Mouse (Mus musculus) kidney, adult 2 months (tissue): Measurements from ENCODE around the gene Soga1. TPM values are rescaled to one million over a fixed set of nuclear protein-coding genes. Genes with fewer than 3 reads are reported as not detected.

Experiments
- DNase-seq: peaks from one replicate; pipeline ENCODE4 v3.0.0; 2021
- H3K27ac ChIP-seq: fragments of 200-500 bp; 2 replicates; pipeline ENCODE4 v1.5.1; 2012; ENCODE audit warnings: low read depth, low read length, control low read depth, inconsistent platforms; ENCODE audit not compliant: insufficient read depth
- H3K27me3 ChIP-seq: fragments of 200-500 bp; replicated peaks from 2 replicates; pipeline ENCODE4 v1.6.1; 2012; ENCODE audit warnings: mild to moderate bottlenecking, moderate library complexity, low read length, inconsistent platforms; ENCODE audit not compliant: control insufficient read depth, insufficient read depth
- H3K36me3 ChIP-seq: fragments of 200-500 bp; 2 replicates; pipeline ENCODE4 v1.6.1; 2012; ENCODE audit warnings: mild to moderate bottlenecking, moderate library complexity, low read length, inconsistent platforms; ENCODE audit not compliant: control insufficient read depth, insufficient read depth
- H3K4me1 ChIP-seq: fragments of 200-500 bp; 2 replicates; pipeline ENCODE4 v1.6.1; 2011; ENCODE audit warnings: low read length; ENCODE audit not compliant: control insufficient read depth, insufficient read depth
- H3K4me3 ChIP-seq: fragments of 200-500 bp; 2 replicates; pipeline ENCODE4 v1.5.1; 2011; ENCODE audit warnings: mild to moderate bottlenecking, low read depth, low read length, control low read depth; ENCODE audit not compliant: insufficient read depth
- CTCF ChIP-seq: fragments of 200-500 bp; conservative IDR thresholded peaks from 2 replicates; pipeline ENCODE4 v1.5.1; 2011; ENCODE audit warnings: low read depth, mild to moderate bottlenecking, control low read depth, low read length, moderate library complexity, mixed read lengths; ENCODE audit not compliant: insufficient read depth, insufficient read length
- POLR2A ChIP-seq: fragments of 200-500 bp; IDR thresholded peaks from one replicate; pipeline ENCODE4 v1.6.1; 2011; ENCODE audit warnings: low read depth, low read length, control low read depth
- whole genome bisulfite sequencing: fragments of 180-500 bp; shearing (Covaris S2); methylation state at CpG from one replicate; pipeline ENCODE4 v1.1.7; 2018; 5-methylcytosine and 5-hydroxymethylcytosine counted together
- polyA plus RNA-seq: library from polyadenylated mRNA; depleted of rRNA; stranded (reverse); fragments of >200 nt; gene quantifications from 2 replicates; pipeline ENCODE4 v1.2.3, GENCODE M21; 2012

Gene Soga1
- polyA plus RNA-seq, 1 experiment: 5.4 TPM

DNA sequence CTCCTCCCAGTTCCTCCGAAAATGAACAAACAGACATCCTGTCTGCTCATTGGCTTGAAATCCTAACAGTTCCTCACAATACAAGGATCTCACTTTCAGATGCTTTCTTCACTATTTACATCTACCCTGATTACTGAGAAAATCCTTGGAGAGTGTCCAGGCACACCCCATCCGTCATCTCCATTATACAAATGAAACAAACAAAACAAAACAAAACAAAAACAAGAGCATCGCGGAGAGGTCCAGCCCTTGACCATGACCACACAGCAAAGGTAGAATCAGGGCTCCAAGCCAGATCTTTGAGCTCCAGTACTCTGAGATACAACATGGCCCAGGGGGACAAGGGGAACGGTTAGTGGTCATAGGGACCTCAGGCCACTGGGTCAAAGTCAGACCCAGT, 4.3 kb downstream of the Soga1 start:
- no peaks in the 10 kb centered on the region for H3K36me3 ChIP-seq
- DNase-seq: peak; percentile 46
- 57% methylated on average over 5 of the region's 5 CpGs for WGBS
- H3K4me3 ChIP-seq: no peak overlapping the region
- no peaks in the 10 kb centered on the region for H3K27me3 ChIP-seq
- no peak for TF ChIP-seq CTCF
- TF ChIP-seq POLR2A: no peak
- peaks cover 16% of the 10 kb centered on the region for H3K4me1 ChIP-seq
- H3K27ac ChIP-seq: no peak overlapping the region

DNA sequence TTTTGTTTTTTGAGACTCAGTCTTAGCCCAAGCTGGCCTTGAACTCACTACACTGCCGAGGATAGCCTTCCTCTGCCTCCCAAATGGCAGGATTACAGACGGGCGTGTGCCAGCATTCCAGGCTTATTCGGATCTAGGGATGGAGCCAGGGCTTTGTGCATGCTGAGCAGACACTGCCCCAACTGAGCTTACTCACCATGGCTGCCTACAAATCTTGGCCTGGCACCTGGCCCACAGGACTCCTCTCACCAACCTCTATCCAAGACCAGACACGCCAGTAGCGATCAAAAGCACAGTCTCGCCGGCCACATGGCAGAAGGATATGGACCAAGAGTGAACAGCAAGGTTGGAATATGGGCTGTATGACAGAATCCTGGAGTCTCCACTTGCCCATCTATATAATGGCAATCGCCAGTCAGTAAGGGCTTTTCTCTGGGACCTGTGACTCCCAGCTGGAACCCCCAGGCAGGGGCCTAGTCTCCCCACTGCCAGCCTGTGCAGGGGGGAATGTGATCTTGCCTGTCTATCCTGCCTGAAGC, 4.8 kb downstream of the Soga1 start:
- Histone ChIP-seq H3K27me3 (no peaks in the 10 kb centered on the region), H3K27ac (no peak overlapping the region), H3K36me3 (no peaks in the 10 kb centered on the region), H3K4me3 (no peak overlapping the region), H3K4me1 (peaks cover 21% of the 10 kb centered on the region)
- TF ChIP-seq CTCF (no peak), POLR2A (no peak)
- 73% methylated on average over 9 of the region's 9 CpGs for whole genome bisulfite sequencing
- DNase-seq: no peak

DNA sequence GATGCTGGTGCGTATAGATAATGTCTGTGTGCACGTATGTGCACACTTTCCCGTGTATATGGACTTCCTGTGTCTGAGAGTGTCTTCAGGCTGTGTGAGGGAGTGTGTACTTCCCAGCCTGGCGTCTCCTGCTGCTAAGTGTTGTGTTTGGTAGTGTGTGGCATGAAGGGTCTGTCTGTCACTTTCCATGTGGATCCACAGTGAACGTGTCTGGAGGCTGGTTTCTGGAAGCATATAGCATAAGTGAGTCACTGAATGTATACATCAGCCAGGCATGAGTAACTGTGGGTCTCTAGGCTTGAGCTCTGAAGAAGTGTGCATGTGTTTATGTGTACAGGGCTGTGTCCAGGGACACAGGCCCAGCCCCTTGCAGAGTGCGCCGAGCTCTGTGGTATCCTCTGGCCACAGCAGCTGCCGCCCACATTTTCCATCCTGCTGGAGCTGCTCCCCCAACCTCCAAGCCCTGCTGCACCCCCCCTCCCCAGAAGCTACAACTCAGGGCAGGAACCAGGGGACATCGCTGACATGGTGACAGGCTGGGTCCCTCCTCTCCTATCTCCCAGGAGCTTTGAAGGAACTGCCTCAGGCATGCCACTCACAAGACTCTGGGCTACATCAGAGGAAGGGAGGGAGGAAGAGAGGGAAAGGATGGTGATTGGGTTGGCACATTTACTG, 5.5 kb downstream of the Soga1 start:
- no peak overlapping the region for H3K27ac ChIP-seq
- H3K36me3 ChIP-seq: no peaks in the 10 kb centered on the region
- 73% methylated on average over 9 of the region's 9 CpGs for WGBS
- no peaks in the 10 kb centered on the region for H3K27me3 ChIP-seq
- peaks cover 26% of the 10 kb centered on the region for H3K4me1 ChIP-seq
- H3K4me3 ChIP-seq: no peak overlapping the region
- no peak for DNase-seq
- TF ChIP-seq CTCF (no peak), POLR2A (no peak)

DNA sequence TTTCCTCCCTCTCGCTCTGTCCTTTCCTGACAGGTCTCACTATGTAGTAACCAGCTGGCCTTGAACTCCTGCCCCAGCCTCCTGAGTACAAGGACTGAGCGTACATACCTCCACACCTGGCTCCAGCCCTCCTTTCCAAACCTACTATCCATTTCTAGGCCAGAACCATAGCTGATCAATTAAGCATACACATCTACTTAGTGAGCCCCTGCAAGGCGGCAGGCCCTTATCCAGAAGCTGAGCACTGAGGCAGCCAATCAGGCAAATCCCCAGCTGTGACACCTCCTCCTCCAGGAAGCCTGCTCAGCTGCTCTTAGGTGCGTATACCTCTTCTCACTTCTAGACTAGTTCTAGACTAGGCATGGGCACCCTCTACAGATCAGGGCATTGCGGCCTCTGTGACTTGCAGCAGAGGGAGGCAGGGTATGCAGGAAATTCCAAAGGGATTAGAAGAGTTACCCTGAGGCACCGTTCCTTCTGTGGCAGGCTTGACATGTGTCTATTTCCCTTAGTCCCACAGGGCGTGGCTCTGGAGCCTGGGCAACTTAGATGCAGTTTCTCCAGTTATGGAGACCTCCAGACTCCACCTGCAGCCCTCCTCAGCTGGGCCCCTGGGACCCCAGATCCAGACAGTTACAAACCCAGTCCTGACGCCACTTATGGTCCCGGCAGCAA, 6.6 kb downstream of the Soga1 start:
- no peak overlapping the region for H3K27ac ChIP-seq

DNA sequence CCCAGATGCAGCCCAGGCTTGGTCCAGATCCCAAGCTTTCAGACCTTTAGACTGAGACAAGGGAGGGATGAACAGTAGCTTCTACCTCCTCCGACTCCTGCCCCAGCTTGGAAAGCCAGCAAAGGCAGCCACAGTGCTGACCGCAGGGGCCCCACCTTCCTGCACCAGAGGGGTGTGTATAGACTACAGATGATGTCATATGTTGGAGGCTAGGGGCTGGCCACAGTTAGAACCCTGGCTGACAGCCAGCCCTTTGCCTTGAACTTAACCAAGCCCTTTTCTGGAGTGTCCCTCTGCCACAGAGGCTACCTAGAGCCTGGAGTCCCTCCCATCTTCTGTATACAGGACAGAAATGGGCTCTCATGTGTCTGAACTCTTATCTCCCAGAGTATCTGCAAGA, 7.5 kb downstream of the Soga1 start:
- 44% methylated on average over 2 of the region's 2 CpGs for WGBS
- Histone ChIP-seq H3K27ac (no peak overlapping the region), H3K4me1 (peaks cover 30% of the 10 kb centered on the region), H3K36me3 (no peaks in the 10 kb centered on the region), H3K27me3 (no peaks in the 10 kb centered on the region), H3K4me3 (no peak overlapping the region)
- TF ChIP-seq POLR2A (no peak), CTCF (no peak)
- DNase-seq: peak; percentile 72

More for the DNA sequence above, 6.6 kb downstream of the Soga1 start:
- TF ChIP-seq POLR2A (no peak), CTCF (no peak)
- DNase-seq: peak; percentile 48
- H3K4me3 ChIP-seq: no peak overlapping the region
- H3K36me3 ChIP-seq: no peaks in the 10 kb centered on the region
- H3K27me3 ChIP-seq: no peaks in the 10 kb centered on the region
- H3K4me1 ChIP-seq: peaks cover 26% of the 10 kb centered on the region
- WGBS: 74% methylated on average over 9 of the region's 9 CpGs

DNA sequence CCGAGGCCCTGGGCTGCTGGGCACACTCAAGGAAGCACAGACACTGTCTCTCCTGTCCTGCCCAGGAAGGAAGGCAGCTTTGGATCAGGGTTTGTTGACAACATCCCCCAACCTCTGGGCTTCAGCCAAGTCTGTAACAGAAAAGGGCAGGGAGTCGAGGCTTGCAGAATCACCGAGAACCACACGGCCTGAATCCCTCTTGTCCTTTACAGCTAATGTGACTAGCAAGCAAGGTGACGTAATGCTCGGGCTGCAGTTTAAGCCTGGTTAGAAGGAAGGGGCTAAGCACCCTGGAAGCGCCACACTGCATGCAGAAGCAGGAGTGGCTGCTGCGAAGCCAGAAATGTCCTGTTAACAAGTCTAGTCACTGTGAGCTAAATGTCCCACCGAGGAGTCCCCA, 8.7 kb downstream of the Soga1 start:
- DNase-seq: peak; percentile 75
- no peaks in the 10 kb centered on the region for H3K27me3 ChIP-seq
- H3K27ac ChIP-seq: peak overlapping the region; percentile 52
- 35% methylated on average over 9 of the region's 9 CpGs for WGBS
- no peaks in the 10 kb centered on the region for H3K36me3 ChIP-seq
- no peak overlapping the region for H3K4me3 ChIP-seq
- H3K4me1 ChIP-seq: peaks cover 32% of the 10 kb centered on the region
- no peak for TF ChIP-seq CTCF
- TF ChIP-seq POLR2A: no peak

DNA sequence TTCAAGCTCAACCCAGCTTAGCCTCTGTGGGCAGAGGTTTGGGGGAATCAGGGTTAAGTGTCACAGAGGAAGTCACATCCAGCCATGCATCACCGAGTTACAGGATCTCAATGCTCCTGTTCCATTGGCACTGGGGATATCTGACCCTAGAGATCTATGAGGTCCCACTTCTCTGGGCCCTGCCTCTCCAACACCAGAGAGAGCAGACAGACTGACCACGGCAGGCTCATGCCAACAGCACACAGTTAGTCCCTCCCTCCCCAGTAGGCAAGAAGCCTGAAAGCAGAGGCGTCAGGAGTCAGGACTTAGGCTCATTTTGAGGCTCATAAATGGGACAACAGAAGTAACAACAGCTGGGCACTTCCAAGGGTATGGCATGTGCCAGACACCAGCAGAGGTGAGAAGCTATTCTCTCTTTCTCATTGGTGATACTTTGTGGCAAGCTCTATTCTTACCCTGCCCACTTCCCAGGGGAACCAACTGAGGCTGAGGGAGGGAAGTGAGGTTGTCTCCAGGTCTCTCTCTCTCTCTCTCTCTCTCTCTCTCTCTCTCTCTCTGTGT, 9.2 kb downstream of the Soga1 start:
- H3K27ac ChIP-seq: peak overlapping the region; percentile 52; the same call in 1 of the 2 replicates
- H3K4me1 ChIP-seq: peaks cover 33% of the 10 kb centered on the region
- H3K4me3 ChIP-seq: no peak overlapping the region
- TF ChIP-seq CTCF (no peak), POLR2A (no peak)
- DNase-seq: peak; percentile 21
- no peaks in the 10 kb centered on the region for H3K27me3 ChIP-seq
- WGBS: 33% methylated on average over 3 of the region's 3 CpGs
- no peaks in the 10 kb centered on the region for H3K36me3 ChIP-seq
